ENCODE assay signal across 18 mouse cellular contexts in genomic region chr9:118569328-118569727, GRCm38 (mm10). TPM values are rescaled to one million over a fixed set of nuclear protein-coding genes. Genes with fewer than 3 reads are reported as not detected.
"Had no signal": no experiment of that assay in that cellular context is flagged by ENCODE, and none has a peak within 500 bp of the region (broad histone marks: within the 10 kb centered on the region; RNA-seq: fewer than 3 reads in every experiment).

No protein-coding gene starts in this region.

- H3K9ac ChIP-seq: limb, embryonic 12.5 days; liver, embryonic 13.5 days; liver, postnatal 0 days; lung, embryonic 15.5 days; midbrain, embryonic 15.5 days; neural tube, embryonic 12.5 days; stomach, embryonic 15.5 days had no signal

- H3K27me3 ChIP-seq: limb, embryonic 12.5 days; liver, embryonic 13.5 days; lung, embryonic 15.5 days; megakaryocyte, embryonic 14.5 days; midbrain, embryonic 15.5 days; neural tube, embryonic 12.5 days; stomach, embryonic 15.5 days had no signal

- H3K9me3 ChIP-seq: limb, embryonic 12.5 days; liver, embryonic 13.5 days; lung, embryonic 15.5 days; megakaryocyte, embryonic 14.5 days; midbrain, embryonic 15.5 days; neural tube, embryonic 12.5 days; stomach, embryonic 15.5 days had no signal

- DNase-seq: kidney, adult 18-20 months; kidney, postnatal 10 days; kidney, postnatal 4 days; liver; liver, embryonic 13.5 days; liver, postnatal 0 days; lung, postnatal 14 days; right cerebral cortex, postnatal 14 days; thymus, postnatal 4 days had no signal

- H3K4me3 ChIP-seq: limb, embryonic 12.5 days; liver, embryonic 13.5 days; lung, embryonic 15.5 days; megakaryocyte, embryonic 14.5 days; midbrain, embryonic 15.5 days; neural tube, embryonic 12.5 days; stomach, embryonic 15.5 days had no signal

- ATAC-seq: liver, postnatal 0 days; midbrain, embryonic 15.5 days had no signal

- H3K4me1 ChIP-seq: limb, embryonic 12.5 days; liver, embryonic 13.5 days; lung, embryonic 15.5 days; midbrain, embryonic 15.5 days; neural tube, embryonic 12.5 days; stomach, embryonic 15.5 days had no signal

- H3K27ac ChIP-seq: limb, embryonic 12.5 days; liver, embryonic 13.5 days; lung, embryonic 15.5 days; macrophage; midbrain, embryonic 15.5 days; neural tube, embryonic 12.5 days; stomach, embryonic 15.5 days had no signal

- H3K4me2 ChIP-seq: limb, embryonic 12.5 days; liver, embryonic 13.5 days; lung, embryonic 15.5 days; midbrain, embryonic 11.5 days; midbrain, embryonic 15.5 days; neural tube, embryonic 12.5 days; stomach, embryonic 15.5 days had no signal

RNA-seq across cellular contexts. Expression of gene Itga9, which starts 37.2 kb away (rescaled TPM):
- total RNA-seq: monocyte, adult 5-6 weeks had no signal
